Mouse (Mus musculus): ENCODE data around the gene Gm49345. TPM values are rescaled to one million over a fixed set of nuclear protein-coding genes. Genes with fewer than 3 reads are reported as not detected.

The Gm49345 gene
- not detected in 2 replicates for total RNA-seq (2015)
- total RNA-seq (2017) = not detected in 2 replicates

DNA sequence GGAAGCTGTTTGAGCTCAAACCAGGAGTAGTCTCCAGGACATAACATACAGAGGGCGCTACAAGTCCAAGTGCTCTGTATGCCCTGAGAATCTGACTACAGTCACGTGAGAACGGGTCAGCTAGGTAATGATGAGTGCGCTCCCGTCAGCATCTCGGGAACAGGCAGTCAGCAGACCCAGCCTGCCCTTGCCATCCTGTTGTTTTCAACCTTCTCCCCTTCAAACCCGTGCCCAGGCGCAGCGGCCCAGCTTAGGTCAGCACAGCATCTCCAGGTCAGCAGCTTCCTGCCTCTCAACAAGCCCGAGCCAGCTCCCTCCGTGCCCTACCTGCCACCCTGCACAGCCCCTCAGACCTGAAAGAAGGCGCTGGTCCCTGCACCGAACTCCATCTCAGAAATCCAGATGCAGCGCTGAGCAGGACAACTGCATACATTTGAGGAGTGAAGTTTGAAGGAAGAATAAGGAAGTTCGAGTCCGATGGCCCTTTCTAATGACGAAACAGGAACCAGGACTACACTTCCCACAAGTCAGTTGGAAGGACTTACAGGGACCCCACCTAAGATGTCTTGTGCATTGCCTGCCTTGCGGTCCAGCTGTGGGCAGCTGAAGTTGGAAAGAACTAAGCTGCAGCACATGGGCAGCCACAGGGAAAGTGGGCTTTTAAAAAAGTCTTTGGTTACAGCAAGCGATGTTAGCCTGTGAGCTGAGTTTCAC is at the start of gene Gm49345, which contains the start of gene Zfp729a:
Gene Gm49345, minus strand, starts transcription at position 476 of the 714 bp plus-strand sequence.
Gene Zfp729a, minus strand, starts transcription at position 498 of the 714 bp plus-strand sequence.
- ATAC-seq (ENCODE audit: poor library complexity, severe bottlenecking) = peak; percentile 96

DNA sequence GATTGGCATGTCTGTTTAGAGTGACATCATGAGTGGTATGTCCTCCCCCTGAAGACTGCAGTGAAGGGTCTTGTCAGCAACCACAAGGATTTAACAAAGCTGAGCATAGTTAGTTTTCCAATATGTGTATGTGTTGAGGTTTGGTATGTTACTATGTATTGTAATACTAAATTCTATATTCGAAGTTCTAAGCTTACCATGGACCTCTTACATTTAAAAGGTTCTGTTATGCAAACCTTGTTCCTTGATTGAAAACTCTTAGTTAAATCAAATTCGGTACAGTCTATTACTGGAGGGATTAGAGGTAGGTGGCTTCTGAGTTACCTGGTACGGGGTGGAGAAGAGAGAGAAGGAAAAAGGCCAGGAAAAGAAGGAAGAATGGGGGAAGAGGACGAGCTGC is 49.4 kb upstream of the Gm49345 start, which contains the start of gene Zfp738:
Gene Zfp738, minus strand, starts transcription at position 101 of the 400 bp plus-strand sequence.
- ATAC-seq (ENCODE audit: poor library complexity, severe bottlenecking) = no peak

DNA sequence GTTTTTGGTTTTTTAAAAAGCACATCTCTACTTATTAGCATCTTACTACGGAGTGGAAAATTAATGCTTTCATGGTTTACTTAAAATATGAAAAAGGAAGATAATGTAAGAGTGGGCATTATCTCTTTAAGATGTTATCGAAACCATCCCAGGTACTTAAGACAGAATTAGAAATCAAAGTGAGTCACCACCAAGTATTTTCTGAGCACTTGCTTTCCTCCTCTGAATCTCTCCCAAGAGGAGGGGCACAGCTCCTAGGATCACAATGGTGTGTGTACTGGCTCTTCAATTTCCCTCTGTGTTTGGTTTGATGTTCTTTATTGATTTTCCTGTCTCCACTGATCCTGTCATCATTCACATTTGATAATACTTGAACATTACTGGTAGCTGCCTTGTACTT is 46.3 kb upstream of the Gm49345 start:
- ATAC-seq (ENCODE audit: poor library complexity, severe bottlenecking) = 0 out of 2 replicates have a peak, but pooled peaks have one; percentile 14

DNA sequence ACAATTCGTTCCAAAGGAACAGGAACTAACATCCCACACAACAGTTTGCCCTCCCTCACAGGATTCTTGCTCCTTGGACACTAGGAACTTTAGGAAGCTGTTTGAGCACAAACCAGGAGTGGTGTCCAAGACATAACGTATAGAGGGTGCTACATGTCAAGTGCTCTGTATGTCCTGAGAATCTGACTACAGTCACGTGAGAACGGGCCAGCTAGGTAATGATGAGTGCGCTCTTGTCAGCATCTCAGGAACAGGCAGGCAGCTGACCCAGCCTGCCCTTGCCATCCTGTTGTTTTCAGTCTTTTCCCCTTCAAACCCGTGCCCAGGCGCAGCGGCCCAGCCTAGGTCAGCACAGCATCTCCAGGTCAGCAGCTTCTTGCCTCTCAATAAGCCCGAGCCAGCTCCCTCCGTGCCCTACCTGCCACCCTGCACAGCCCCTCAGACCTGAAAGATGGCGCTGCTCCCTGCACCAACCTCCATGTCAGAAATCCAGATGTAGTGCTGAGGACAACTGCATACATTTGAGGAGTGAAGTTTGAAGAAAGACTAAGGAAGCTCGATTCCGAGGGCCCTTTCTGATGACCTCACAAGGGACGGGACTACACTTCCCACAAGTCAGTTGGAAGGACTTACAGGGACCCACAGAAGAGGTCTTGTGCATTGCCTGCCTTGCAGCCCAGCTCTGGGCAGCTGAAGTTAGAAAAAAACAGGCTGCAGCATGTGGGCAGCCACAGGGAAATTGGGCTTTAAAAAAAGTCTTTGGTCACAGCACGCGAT is 45.6 kb upstream of the Gm49345 start:
- peak; percentile 99 for ATAC-seq (ENCODE audit: poor library complexity, severe bottlenecking)

DNA sequence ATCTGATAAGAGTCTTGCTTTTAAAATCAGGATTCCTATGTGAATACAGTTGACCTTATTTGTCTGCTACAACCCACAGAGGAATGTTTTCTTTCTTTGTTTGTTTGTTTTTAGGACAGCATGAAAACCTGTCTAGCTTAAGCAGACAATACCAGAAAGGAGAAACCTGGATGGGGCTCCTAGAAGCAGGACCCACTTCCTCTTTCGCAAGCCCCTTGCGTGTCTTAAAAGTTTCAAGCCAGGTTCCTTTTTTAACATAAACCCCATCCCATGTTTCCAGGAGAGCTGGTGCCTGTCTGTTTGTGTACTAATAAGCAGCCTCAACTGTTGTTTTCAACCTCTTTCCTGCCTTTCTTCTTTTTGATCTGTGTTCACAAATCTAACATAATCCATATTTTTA is 37.3 kb upstream of the Gm49345 start:
- no peak for ATAC-seq (ENCODE audit: poor library complexity, severe bottlenecking)

DNA sequence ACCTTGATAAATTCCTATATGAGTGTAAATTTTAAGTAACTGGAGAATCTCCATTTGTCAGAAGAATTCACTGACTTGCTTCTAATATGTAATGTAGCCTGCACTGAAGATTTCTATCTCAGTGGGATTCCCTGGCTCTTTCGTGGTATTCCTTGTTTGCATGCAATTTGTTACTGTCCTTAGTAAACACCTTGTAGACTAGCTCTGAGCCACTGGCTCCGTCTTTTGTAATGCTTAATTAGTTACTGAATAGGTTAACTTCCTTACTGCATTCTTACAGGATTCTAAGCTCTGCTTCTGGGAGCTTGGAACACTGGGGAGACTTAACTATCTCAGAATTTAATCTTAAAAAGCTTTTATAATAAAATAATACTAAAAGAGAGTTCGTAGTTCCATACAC is 14.9 kb upstream of the Gm49345 start:
- no peak for ATAC-seq (ENCODE audit: poor library complexity, severe bottlenecking)

DNA sequence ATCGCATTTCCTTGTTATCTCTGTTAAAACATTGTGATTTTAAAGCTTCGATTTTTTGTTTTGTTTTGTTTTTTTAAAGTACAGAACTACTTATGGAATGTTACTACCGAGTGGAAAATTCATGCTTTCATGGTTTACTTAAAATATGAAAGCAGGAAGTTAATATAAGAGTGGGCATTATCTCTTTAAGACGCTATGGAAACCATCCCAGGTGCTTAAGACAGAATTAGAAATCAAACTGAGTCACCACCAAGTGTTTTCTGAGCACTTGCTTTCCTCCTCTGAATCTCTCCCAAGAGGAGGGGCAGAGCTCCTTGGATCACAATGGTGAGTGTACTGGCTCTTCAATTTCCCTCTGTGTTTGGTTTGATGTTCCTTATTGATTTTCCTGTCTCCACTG is 27.5 kb downstream of the Gm49345 start:
- no peak for ATAC-seq (ENCODE audit: poor library complexity, severe bottlenecking)

DNA sequence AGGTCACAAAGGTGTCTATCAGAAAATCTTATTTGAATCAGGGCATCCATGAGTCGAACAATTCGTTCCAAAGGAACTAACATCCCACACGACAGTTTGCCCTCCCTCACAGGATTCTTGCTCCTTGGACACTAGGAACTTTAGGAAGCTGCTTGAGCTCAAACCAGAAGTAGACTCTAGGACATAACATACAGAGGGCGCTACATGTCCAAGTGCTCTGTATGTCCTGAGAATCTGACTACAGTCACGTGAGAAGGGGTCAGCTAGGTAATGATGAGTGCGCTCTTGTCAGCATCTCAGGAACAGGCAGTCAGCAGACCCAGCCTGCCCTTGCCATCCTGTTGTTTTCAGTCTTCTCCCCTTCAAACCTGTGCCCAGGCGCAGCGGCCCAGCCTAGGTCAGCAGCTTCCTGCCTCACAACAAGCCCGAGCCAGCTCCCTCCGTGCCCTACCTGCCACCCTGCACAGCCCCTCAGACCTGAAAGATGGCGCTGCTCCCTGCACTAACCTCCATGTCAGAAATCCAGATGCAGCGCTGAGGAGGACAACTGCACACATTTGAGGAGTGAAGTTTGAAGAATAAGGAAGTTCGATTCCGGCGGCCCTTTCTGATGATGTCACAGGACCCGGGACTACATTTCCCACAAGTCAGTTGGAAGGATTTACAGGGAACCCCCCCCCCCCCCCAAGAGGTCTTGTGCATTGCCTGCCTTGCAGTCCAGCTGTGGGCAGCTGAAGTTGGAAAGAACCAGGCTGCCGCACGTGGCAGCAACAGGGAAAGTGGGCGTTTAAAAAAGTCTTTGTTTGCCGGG is 28.3 kb downstream of the Gm49345 start, which contains the start of gene Zfp729b:
Gene Zfp729b, minus strand, starts transcription at position 642 of the 811 bp plus-strand sequence.
- ATAC-seq (ENCODE audit: poor library complexity, severe bottlenecking) = peak; percentile 94

DNA sequence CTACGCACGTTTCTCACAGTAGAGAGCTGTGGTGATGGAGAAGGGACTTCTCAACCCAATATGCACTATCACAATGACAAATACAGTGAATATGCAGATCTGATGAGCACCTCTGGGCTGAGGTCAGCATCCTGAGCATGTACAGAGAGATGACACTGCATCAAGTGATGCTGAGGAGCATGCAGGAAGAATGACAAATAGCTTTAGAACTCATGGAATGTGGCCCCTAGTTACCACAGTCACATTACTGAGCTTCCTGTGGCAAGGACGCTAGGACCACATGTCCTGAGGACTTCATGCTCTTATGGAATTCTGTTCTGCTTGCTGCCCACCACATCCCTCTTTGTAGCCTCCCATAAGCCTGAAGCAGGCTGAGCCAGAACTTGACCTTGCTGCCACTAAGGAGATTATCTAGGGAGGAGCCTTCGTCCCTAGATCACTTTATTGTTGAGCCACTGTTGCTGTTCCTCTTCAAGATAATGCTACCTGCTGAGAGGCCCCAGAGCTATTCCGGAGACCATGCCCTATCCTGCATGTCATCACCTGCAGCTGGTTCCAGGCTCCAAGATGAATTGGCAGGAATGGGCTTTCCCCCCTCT is 64.9 kb downstream of the Gm49345 start:
- ATAC-seq (ENCODE audit: poor library complexity, severe bottlenecking) = no peak

DNA sequence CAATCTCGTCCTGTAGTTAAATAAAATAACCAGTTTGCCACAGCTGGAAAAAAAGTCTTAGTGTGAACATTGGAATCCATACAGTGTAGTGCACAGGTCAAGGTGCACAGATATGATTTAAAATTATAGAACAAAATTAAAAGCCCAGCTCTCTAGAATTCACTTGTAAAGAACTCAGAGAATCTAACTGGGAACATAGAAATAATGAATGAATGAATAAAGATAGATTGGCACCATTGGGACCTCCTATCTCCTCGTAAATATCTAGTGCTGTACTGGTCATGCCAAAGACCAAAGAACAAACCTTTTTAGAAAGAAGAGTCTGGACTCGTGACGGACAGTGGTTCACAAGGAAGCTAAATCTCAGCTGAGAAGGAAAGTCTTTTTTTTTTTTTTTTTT is 83.8 kb downstream of the Gm49345 start, which contains the start of gene Zfp748:
Gene Zfp748, minus strand, starts transcription at position 101 of the 400 bp plus-strand sequence.
- no peak for ATAC-seq (ENCODE audit: poor library complexity, severe bottlenecking)

DNA sequence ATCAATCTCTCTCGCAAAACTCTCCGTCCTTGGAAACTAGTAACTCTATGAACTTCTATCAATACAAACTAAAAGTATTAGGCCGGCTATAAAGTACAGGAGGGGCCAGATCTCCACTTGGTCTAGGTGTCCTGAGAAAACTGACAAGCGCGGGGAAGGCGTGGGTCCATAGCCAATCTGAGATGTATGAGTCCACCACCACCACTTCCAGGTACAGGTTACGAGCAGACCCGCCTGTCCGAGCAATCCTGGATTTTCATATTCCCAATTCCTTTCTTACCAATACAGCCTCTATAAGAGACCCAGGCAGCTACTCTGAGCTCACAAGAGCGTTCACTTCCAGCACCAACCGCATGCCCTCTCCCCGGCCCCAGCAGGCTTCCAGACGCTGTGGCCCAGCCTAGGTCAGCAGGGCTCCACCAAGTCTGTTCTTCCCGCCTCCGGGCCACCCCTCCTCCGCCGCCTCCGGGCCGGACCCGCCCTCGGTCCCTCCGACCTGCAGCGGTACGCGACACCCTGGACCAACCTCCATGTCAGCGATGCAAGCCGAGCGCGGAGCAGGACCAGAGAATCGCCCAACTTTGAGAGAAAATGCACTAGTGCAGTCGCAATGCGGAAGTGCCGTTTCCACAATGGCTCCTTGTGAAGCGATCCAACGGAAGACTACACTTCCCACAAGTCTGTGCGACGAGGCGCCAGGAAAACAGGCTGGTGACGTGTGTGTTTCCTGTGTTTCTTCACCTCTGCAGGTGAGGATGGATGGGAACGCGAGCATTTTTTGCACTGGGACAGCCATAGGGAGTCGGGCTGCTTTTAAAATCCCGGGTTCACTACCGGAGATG is 84.8 kb downstream of the Gm49345 start:
- ATAC-seq (ENCODE audit: poor library complexity, severe bottlenecking) = peak; percentile 95

DNA sequence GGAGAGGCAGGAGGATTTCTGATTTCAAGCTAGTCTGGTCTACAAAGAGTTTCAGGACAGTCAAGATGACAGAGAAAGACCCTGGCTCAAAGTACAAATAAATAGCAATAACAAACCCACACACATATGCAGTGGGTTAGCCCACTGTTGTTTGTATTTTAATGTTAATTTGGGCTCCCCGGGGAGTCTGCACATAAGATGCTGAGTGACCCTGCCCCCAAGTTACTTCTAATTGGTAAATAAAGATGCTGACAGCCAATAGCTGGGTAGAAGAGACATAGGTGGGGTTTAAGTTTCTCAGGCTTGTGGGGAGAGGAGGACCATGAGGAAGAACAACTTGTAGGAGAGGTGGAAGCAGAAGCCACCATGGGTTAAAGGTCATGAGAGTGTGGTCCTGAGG is 91.6 kb downstream of the Gm49345 start:
- ATAC-seq (ENCODE audit: poor library complexity, severe bottlenecking) = no peak

Other genes starting within 250 kb of the Gm49345 start
- 18.0 and 18.4 TPM in 2 replicates for gene Zfp429, start 237.9 kb downstream of the Gm49345 start, total RNA-seq (2015)
- 13.0 and 14.7 TPM in 2 replicates for gene Zfp429, start 237.9 kb downstream of the Gm49345 start, total RNA-seq (2017)
- 0.30 and 1.5 TPM in 2 replicates for gene Zfp459, start 216.4 kb downstream of the Gm49345 start, total RNA-seq (2015)
- 0.11 and 1.1 TPM in 2 replicates for gene Zfp459, start 216.4 kb downstream of the Gm49345 start, total RNA-seq (2017)
- gene Zfp874a, start 186.1 kb downstream of the Gm49345 start, total RNA-seq (2015) = 4.1 and 6.9 TPM in 2 replicates
- 8.6 and 9.2 TPM in 2 replicates for gene Zfp874a, start 186.1 kb downstream of the Gm49345 start, total RNA-seq (2017)
- 8.5 and 12.3 TPM in 2 replicates for gene Zfp874b, start 153.5 kb downstream of the Gm49345 start, total RNA-seq (2015)
- 7.5 and 9.0 TPM in 2 replicates for gene Zfp874b, start 153.5 kb downstream of the Gm49345 start, total RNA-seq (2017)
- gene Zfp58, start 137.2 kb downstream of the Gm49345 start, total RNA-seq (2015) = 6.5 and 8.7 TPM in 2 replicates
- gene Zfp58, start 137.2 kb downstream of the Gm49345 start, total RNA-seq (2017) = 7.2 and 11.0 TPM in 2 replicates
- gene Gm26965, start 111.6 kb downstream of the Gm49345 start, total RNA-seq (2015) = 3.0 TPM in 1 of 2 replicates, not detected in the other
- gene Gm26965, start 111.6 kb downstream of the Gm49345 start, total RNA-seq (2017) = not detected in 2 replicates
- 26.3 and 38.3 TPM in 2 replicates for gene Zfp87, start 111.6 kb downstream of the Gm49345 start, total RNA-seq (2015)
- gene Zfp87, start 111.6 kb downstream of the Gm49345 start, total RNA-seq (2017) = 21.2 and 23.2 TPM in 2 replicates
- 13.2 and 17.5 TPM in 2 replicates for gene Zfp748, start 83.9 kb downstream of the Gm49345 start, total RNA-seq (2015)
- gene Zfp748, start 83.9 kb downstream of the Gm49345 start, total RNA-seq (2017) = 16.3 and 18.7 TPM in 2 replicates
- gene Zfp729b, start 28.1 kb downstream of the Gm49345 start, total RNA-seq (2015) = 15.1 and 16.9 TPM in 2 replicates
- gene Zfp729b, start 28.1 kb downstream of the Gm49345 start, total RNA-seq (2017) = 19.1 and 21.4 TPM in 2 replicates
- 13.8 and 17.5 TPM in 2 replicates for gene Zfp729a, start within 50 bp of the Gm49345 start, total RNA-seq (2015)
- 7.7 and 21.3 TPM in 2 replicates for gene Zfp729a, start within 50 bp of the Gm49345 start, total RNA-seq (2017)
- 16.1 and 19.4 TPM in 2 replicates for gene Zfp738, start 49.3 kb upstream of the Gm49345 start, total RNA-seq (2015)
- 16.7 and 24.6 TPM in 2 replicates for gene Zfp738, start 49.3 kb upstream of the Gm49345 start, total RNA-seq (2017)
- 11.0 and 17.1 TPM in 2 replicates for gene Zfp65, start 91.4 kb upstream of the Gm49345 start, total RNA-seq (2015)
- 14.0 and 15.9 TPM in 2 replicates for gene Zfp65, start 91.4 kb upstream of the Gm49345 start, total RNA-seq (2017)
- gene Zfp85, start 117.5 kb upstream of the Gm49345 start, total RNA-seq (2015) = 6.2 and 8.7 TPM in 2 replicates
- gene Zfp85, start 117.5 kb upstream of the Gm49345 start, total RNA-seq (2017) = 5.9 and 6.4 TPM in 2 replicates
- gene Zfp493, start 141.9 kb upstream of the Gm49345 start, total RNA-seq (2015) = 1.6 and 2.1 TPM in 2 replicates
- gene Zfp493, start 141.9 kb upstream of the Gm49345 start, total RNA-seq (2017) = 0.12 and 0.95 TPM in 2 replicates
- 7.5 and 8.3 TPM in 2 replicates for gene Zfp273, start 176.0 kb upstream of the Gm49345 start, total RNA-seq (2015)
- 5.4 and 7.0 TPM in 2 replicates for gene Zfp273, start 176.0 kb upstream of the Gm49345 start, total RNA-seq (2017)
- gene Gm10037, start 193.3 kb upstream of the Gm49345 start, total RNA-seq (2015) = not detected in 2 replicates
- gene Gm10037, start 193.3 kb upstream of the Gm49345 start, total RNA-seq (2017) = not detected in 2 replicates
- not detected in 2 replicates for gene BC048507, start 225.6 kb upstream of the Gm49345 start, total RNA-seq (2015)
- gene BC048507, start 225.6 kb upstream of the Gm49345 start, total RNA-seq (2017) = not detected in 2 replicates

All from megakaryocyte, adult 5-6 weeks (primary cell).